In genomic region chr13:115031177-115032000, GRCm38 (mm10) we compare ENCODE assay signal across 11 mouse cellular contexts. TPM values are rescaled to one million over a fixed set of nuclear protein-coding genes. Genes with fewer than 3 reads are reported as not detected.
DNase-seq lines count a peak whose midpoint lies in the region; ATAC-seq and TF ChIP-seq lines count a peak whose summit lies in the region.
"Had no signal": no experiment of that assay in that cellular context is flagged by ENCODE, and none has a peak within 500 bp of the region (broad histone marks: within the 10 kb centered on the region; RNA-seq: fewer than 3 reads in every experiment).

No protein-coding gene starts in this region.

- no peaks in the 10 kb centered on the region for H3K9me3 ChIP-seq in heart, embryonic 15.5 days (replicated peaks)
- no peaks in the 10 kb centered on the region for H3K9me3 ChIP-seq in kidney, embryonic 16.5 days (ENCODE audit: low read length)
- no peaks in the 10 kb centered on the region for H3K9me3 ChIP-seq in stomach, postnatal 0 days (ENCODE audit: control insufficient read depth, low read length)
- H3K9me3 ChIP-seq: embryonic facial prominence, embryonic 13.5 days had no signal

- peaks cover 3% of the 10 kb centered on the region; the same call in 1 of the 2 replicates for H3K36me3 ChIP-seq in heart, embryonic 15.5 days
- no peaks in the 10 kb centered on the region for H3K36me3 ChIP-seq in kidney, embryonic 16.5 days (ENCODE audit: insufficient read depth, low read length)
- no peaks in the 10 kb centered on the region for H3K36me3 ChIP-seq in stomach, postnatal 0 days (ENCODE audit: control insufficient read depth, insufficient read depth, low read length)
- H3K36me3 ChIP-seq: embryonic facial prominence, embryonic 13.5 days had no signal

- no peak overlapping the region for H3K9ac ChIP-seq in heart, embryonic 15.5 days
- H3K9ac ChIP-seq in kidney, embryonic 16.5 days (replicated peaks; ENCODE audit: low read length): no peak overlapping the region
- no peak overlapping the region for H3K9ac ChIP-seq in stomach, postnatal 0 days (ENCODE audit: low read length)
- H3K9ac ChIP-seq: embryonic facial prominence, embryonic 13.5 days had no signal

- 55% methylated on average over 17 of the region's 17 CpGs for WGBS in heart, embryonic 15.5 days
- 77% methylated on average over 17 of the region's 17 CpGs for WGBS in kidney, embryonic 16.5 days
- WGBS in stomach, postnatal 0 days: 49% methylated on average over 17 of the region's 17 CpGs

- TF ChIP-seq CTCF in stomach, postnatal 0 days (IDR thresholded peaks at IDR 0.05; ENCODE audit: low read depth): no peak

- H3K4me2 ChIP-seq in heart, embryonic 15.5 days: peak overlapping the region; percentile 13; the same call in 1 of the 2 replicates
- no peak overlapping the region for H3K4me2 ChIP-seq in kidney, embryonic 16.5 days (replicated peaks; ENCODE audit: low read depth, low read length)
- no peak overlapping the region for H3K4me2 ChIP-seq in stomach, postnatal 0 days (replicated peaks; ENCODE audit: low read depth)
- H3K4me2 ChIP-seq: embryonic facial prominence, embryonic 13.5 days had no signal

- H3K4me1 ChIP-seq in heart, embryonic 15.5 days (replicated peaks): peaks cover 15% of the 10 kb centered on the region; the same call in 1 of the 2 replicates
- peaks cover 4% of the 10 kb centered on the region; the same call in 1 of the 2 replicates for H3K4me1 ChIP-seq in kidney, embryonic 16.5 days (ENCODE audit: insufficient read depth, low read length)
- H3K4me1 ChIP-seq in stomach, postnatal 0 days (replicated peaks; ENCODE audit: control insufficient read depth, insufficient read depth): no peaks in the 10 kb centered on the region
- H3K4me1 ChIP-seq: embryonic facial prominence, embryonic 13.5 days had no signal

- no peak for DNase-seq in heart, adult 11 months
- peak; percentile 15 for DNase-seq in right cerebral cortex, postnatal 4 days
- no peak for DNase-seq in right cerebral cortex, postnatal 25 days
- no peak for DNase-seq in stomach, postnatal 0 days (ENCODE audit: low spot score)
- no peak for DNase-seq in cerebellum, adult 11-12 months
- DNase-seq: gastrocnemius, postnatal 14 days; retina, postnatal 1 day had no signal

- H3K27ac ChIP-seq in heart, embryonic 15.5 days: peak overlapping the region; percentile 73
- H3K27ac ChIP-seq in kidney, embryonic 16.5 days (ENCODE audit: low read length): peak overlapping the region; percentile 20; the same call in 1 of the 2 replicates
- peak overlapping the region; percentile 41 for H3K27ac ChIP-seq in stomach, postnatal 0 days (replicated peaks)
- H3K27ac ChIP-seq: embryonic facial prominence, embryonic 13.5 days had no signal

- no peak for ATAC-seq in heart, embryonic 15.5 days (replicated peaks; ENCODE audit: insufficient number of reproducible peaks, insufficient read depth, low FRiP score, low read depth)
- ATAC-seq in kidney, embryonic 16.5 days (ENCODE audit: low FRiP score, low TSS enrichment): no peak
- ATAC-seq in stomach, postnatal 0 days (ENCODE audit: low FRiP score, low TSS enrichment): no peak
- ATAC-seq: intestine, postnatal 0 days had no signal

- no peak for TF ChIP-seq EP300 in stomach, postnatal 0 days (optimal IDR thresholded peaks at IDR 0.05)

- H3K27me3 ChIP-seq in heart, embryonic 15.5 days: no peaks in the 10 kb centered on the region
- H3K27me3 ChIP-seq in kidney, embryonic 16.5 days (ENCODE audit: insufficient read depth, low read length): no peaks in the 10 kb centered on the region
- no peaks in the 10 kb centered on the region for H3K27me3 ChIP-seq in stomach, postnatal 0 days (ENCODE audit: control insufficient read depth, insufficient read depth, low read length)
- H3K27me3 ChIP-seq: embryonic facial prominence, embryonic 13.5 days had no signal

- H3K4me3 ChIP-seq in heart, embryonic 15.5 days: no peak overlapping the region
- no peak overlapping the region for H3K4me3 ChIP-seq in kidney, embryonic 16.5 days (ENCODE audit: low read length)
- no peak overlapping the region for H3K4me3 ChIP-seq in stomach, postnatal 0 days (ENCODE audit: low read depth, low read length)
- H3K4me3 ChIP-seq: embryonic facial prominence, embryonic 13.5 days had no signal

RNA-seq across cellular contexts. Expression of gene Pelo, which starts 58.6 kb away (rescaled TPM):
- 4.7 and 5.5 TPM in 2 replicates for polyA plus RNA-seq in heart, embryonic 15.5 days (2015; fragmentation: Nextera tagmentation; extraction: Ambion mirVana)
- 5.8 and 7.5 TPM in 2 replicates for polyA plus RNA-seq in kidney, embryonic 16.5 days (2015; fragmentation: Nextera tagmentation; extraction: Ambion mirVana)
- polyA plus RNA-seq in stomach, postnatal 0 days (2015; fragmentation: Nextera tagmentation; extraction: Ambion mirVana): 4.9 and 5.5 TPM in 2 replicates

Comparison
In these comparisons a context has a peak if more than half of its experiments do, and no peak if none do; other contexts are left out.
1. H3K27ac ChIP-seq: peak in every context shown above with its lines; median percentile 73 in heart, embryonic 15.5 days; 41 in stomach, postnatal 0 days; 20 in kidney, embryonic 16.5 days.